Mouse (Mus musculus): ENCODE results near the gene Sox1. TPM values are rescaled to one million over a fixed set of nuclear protein-coding genes. Genes with fewer than 3 reads are reported as not detected.

The Sox1 gene
- polyA plus RNA-seq (2012; rRNA removed): 6.1 and 6.8 TPM in 2 replicates

GRCm38 (mm10) chr8:12395071-12396031, at the start of gene Sox1:
Sox1 (plus strand) TSS chr8:12395295.
- peak within 1 kb of the TSS; percentile 76; the same call in 1 of the 2 replicates for H3K27ac ChIP-seq (ENCODE audit: insufficient read depth, low read length)
- peak; percentile 35; the same call in 1 of the 2 replicates for TF ChIP-seq POLR2A (IDR thresholded peaks at IDR 0.05; ENCODE audit: extremely low read depth, insufficient read depth, low read length)
- no peak for TF ChIP-seq CTCF (IDR thresholded peaks at IDR 0.05; ENCODE audit: extremely low read depth, insufficient read depth, low read length)

GRCm38 (mm10) chr8:12345881-12346280, 49.2 kb upstream of the Sox1 start:
- TF ChIP-seq POLR2A (IDR thresholded peaks at IDR 0.05; ENCODE audit: extremely low read depth, insufficient read depth, low read length) (no peak), CTCF (IDR thresholded peaks at IDR 0.05; ENCODE audit: extremely low read depth, insufficient read depth, low read length) (no peak)
- no peak overlapping the region for H3K27ac ChIP-seq (ENCODE audit: insufficient read depth, low read length)
- H3K4me1 ChIP-seq (ENCODE audit: control insufficient read depth, insufficient read depth, low read length): no peaks in the 10 kb centered on the region
- H3K4me3 ChIP-seq (ENCODE audit: insufficient read depth, low read length): no peak overlapping the region

More at GRCm38 (mm10) chr8:12395071-12396031, at the start of gene Sox1:
- Histone ChIP-seq H3K4me1 (ENCODE audit: control insufficient read depth, insufficient read depth, low read length) (no peaks in the 10 kb centered on the region), H3K4me3 (ENCODE audit: insufficient read depth, low read length) (peak within 1 kb of the TSS; percentile 44)

GRCm38 (mm10) chr8:12346870-12347269, 48.2 kb upstream of the Sox1 start:
- Histone ChIP-seq H3K4me3 (ENCODE audit: insufficient read depth, low read length) (no peak overlapping the region), H3K4me1 (ENCODE audit: control insufficient read depth, insufficient read depth, low read length) (no peaks in the 10 kb centered on the region), H3K27ac (ENCODE audit: insufficient read depth, low read length) (no peak overlapping the region)
- no peak for TF ChIP-seq CTCF (IDR thresholded peaks at IDR 0.05; ENCODE audit: extremely low read depth, insufficient read depth, low read length)
- no peak for TF ChIP-seq POLR2A (IDR thresholded peaks at IDR 0.05; ENCODE audit: extremely low read depth, insufficient read depth, low read length)

GRCm38 (mm10) chr8:12348306-12348705, 46.8 kb upstream of the Sox1 start:
- no peak overlapping the region for H3K4me3 ChIP-seq (ENCODE audit: insufficient read depth, low read length)
- H3K27ac ChIP-seq (ENCODE audit: insufficient read depth, low read length): no peak overlapping the region
- H3K4me1 ChIP-seq (ENCODE audit: control insufficient read depth, insufficient read depth, low read length): no peaks in the 10 kb centered on the region
- TF ChIP-seq CTCF (IDR thresholded peaks at IDR 0.05; ENCODE audit: extremely low read depth, insufficient read depth, low read length) (no peak), POLR2A (IDR thresholded peaks at IDR 0.05; ENCODE audit: extremely low read depth, insufficient read depth, low read length) (no peak)

GRCm38 (mm10) chr8:12349591-12349990, 45.5 kb upstream of the Sox1 start:
- Histone ChIP-seq H3K27ac (ENCODE audit: insufficient read depth, low read length) (no peak overlapping the region), H3K4me1 (ENCODE audit: control insufficient read depth, insufficient read depth, low read length) (no peaks in the 10 kb centered on the region), H3K4me3 (ENCODE audit: insufficient read depth, low read length) (no peak overlapping the region)
- TF ChIP-seq CTCF (IDR thresholded peaks at IDR 0.05; ENCODE audit: extremely low read depth, insufficient read depth, low read length): no peak
- TF ChIP-seq POLR2A (IDR thresholded peaks at IDR 0.05; ENCODE audit: extremely low read depth, insufficient read depth, low read length): no peak

- Histone ChIP-seq H3K4me3 (ENCODE audit: insufficient read depth, low read length) (no peak overlapping the region), H3K27ac (ENCODE audit: insufficient read depth, low read length) (no peak overlapping the region), H3K4me1 (ENCODE audit: control insufficient read depth, insufficient read depth, low read length) (no peaks in the 10 kb centered on the region)
- TF ChIP-seq POLR2A (IDR thresholded peaks at IDR 0.05; ENCODE audit: extremely low read depth, insufficient read depth, low read length) (no peak), CTCF (IDR thresholded peaks at IDR 0.05; ENCODE audit: extremely low read depth, insufficient read depth, low read length) (no peak)
These were observed 44.0 kb upstream of the Sox1 start for GRCm38 (mm10) chr8:12351121-12351520.

- no peak for TF ChIP-seq POLR2A (IDR thresholded peaks at IDR 0.05; ENCODE audit: extremely low read depth, insufficient read depth, low read length)
- no peak for TF ChIP-seq CTCF (IDR thresholded peaks at IDR 0.05; ENCODE audit: extremely low read depth, insufficient read depth, low read length)
- Histone ChIP-seq H3K4me3 (ENCODE audit: insufficient read depth, low read length) (no peak overlapping the region), H3K27ac (ENCODE audit: insufficient read depth, low read length) (no peak overlapping the region), H3K4me1 (ENCODE audit: control insufficient read depth, insufficient read depth, low read length) (no peaks in the 10 kb centered on the region)
These were observed 40.6 kb upstream of the Sox1 start for GRCm38 (mm10) chr8:12354406-12355025.

- no peak overlapping the region for H3K27ac ChIP-seq (ENCODE audit: insufficient read depth, low read length)
- H3K4me1 ChIP-seq (ENCODE audit: control insufficient read depth, insufficient read depth, low read length): no peaks in the 10 kb centered on the region
- TF ChIP-seq CTCF (IDR thresholded peaks at IDR 0.05; ENCODE audit: extremely low read depth, insufficient read depth, low read length) (no peak), POLR2A (IDR thresholded peaks at IDR 0.05; ENCODE audit: extremely low read depth, insufficient read depth, low read length) (no peak)
These were observed 26.9 kb upstream of the Sox1 start for GRCm38 (mm10) chr8:12368161-12368560.

GRCm38 (mm10) chr8:12368856-12369255, 26.2 kb upstream of the Sox1 start:
- H3K4me3 ChIP-seq (ENCODE audit: insufficient read depth, low read length): no peak overlapping the region
- H3K4me1 ChIP-seq (ENCODE audit: control insufficient read depth, insufficient read depth, low read length): no peaks in the 10 kb centered on the region
- no peak for TF ChIP-seq POLR2A (IDR thresholded peaks at IDR 0.05; ENCODE audit: extremely low read depth, insufficient read depth, low read length)
- TF ChIP-seq CTCF (IDR thresholded peaks at IDR 0.05; ENCODE audit: extremely low read depth, insufficient read depth, low read length): no peak
- no peak overlapping the region for H3K27ac ChIP-seq (ENCODE audit: insufficient read depth, low read length)

More at GRCm38 (mm10) chr8:12368161-12368560, 26.9 kb upstream of the Sox1 start:
- H3K4me3 ChIP-seq (ENCODE audit: insufficient read depth, low read length): no peak overlapping the region
